Mouse (Mus musculus): ENCODE results near the gene Rabif. TPM values are rescaled to one million over a fixed set of nuclear protein-coding genes. Genes with fewer than 3 reads are reported as not detected.

The Rabif gene
- polyA plus RNA-seq, 2 experiments, result 25.2 to 44.3 TPM

DNA sequence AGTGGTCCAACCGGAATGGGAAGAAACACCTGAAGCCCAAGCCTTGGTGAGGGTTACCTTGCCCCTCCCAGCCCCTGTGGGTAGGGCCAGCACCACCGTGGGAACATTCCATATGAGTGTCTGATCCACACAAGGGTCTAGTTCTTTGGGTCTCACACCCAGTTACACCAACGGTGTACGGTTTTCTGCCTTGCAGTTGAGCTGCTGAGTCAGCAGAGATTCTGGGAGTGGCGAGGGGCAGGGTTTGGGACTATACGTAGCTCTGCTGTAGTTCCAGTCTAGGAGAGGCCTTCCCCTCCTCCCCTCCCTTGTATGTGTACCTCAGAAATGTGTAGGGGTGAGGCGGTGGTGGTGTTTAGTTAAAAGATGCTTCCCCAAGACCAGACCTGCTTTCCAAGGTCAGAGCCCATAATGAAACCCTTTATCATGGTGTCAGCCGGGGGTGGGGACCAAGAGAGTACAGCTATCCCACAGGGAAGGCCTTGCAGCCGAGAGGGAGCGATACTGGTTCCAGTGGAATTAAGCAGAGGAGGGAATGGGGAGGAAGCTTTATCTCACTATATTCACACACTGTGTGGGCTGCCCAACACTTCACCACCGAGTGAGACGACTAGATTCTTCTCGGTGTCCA is 60.9 kb downstream of the Rabif start:
- peak; percentile 49 for DNase-seq (ENCODE audit: low spot score)
- WGBS, result 20% methylated on average over 13 of the region's 13 CpGs
- H3K36me3 ChIP-seq (ENCODE audit: control insufficient read depth, insufficient read depth, low read length), result no peaks in the 10 kb centered on the region
- peaks cover 9% of the 10 kb centered on the region; the same call in 1 of the 2 replicates for H3K4me1 ChIP-seq (ENCODE audit: control insufficient read depth, insufficient read depth, low read length)
- no peak for ATAC-seq (ENCODE audit: low FRiP score, low read depth)
- 0 out of 2 replicates have a peak overlapping the region, but pooled peaks have one; percentile 89 for H3K9ac ChIP-seq (ENCODE audit: low read depth, low read length, severe bottlenecking)
- no peaks in the 10 kb centered on the region for H3K9me3 ChIP-seq (ENCODE audit: control insufficient read depth, low read length)
- no peak for TF ChIP-seq POLR2A (IDR thresholded peaks at IDR 0.05; ENCODE audit: borderline replicate concordance, extremely low read depth, insufficient read depth, insufficient read length)
- peak overlapping the region; percentile 95 for H3K27ac ChIP-seq (replicated peaks; ENCODE audit: low read depth, low read length)
- peak overlapping the region; percentile 75 for H3K4me2 ChIP-seq (replicated peaks; ENCODE audit: low read depth, low read length, severe bottlenecking)
- H3K4me3 ChIP-seq (replicated peaks; ENCODE audit: low read length), result peak overlapping the region; percentile 67
- H3K27me3 ChIP-seq (ENCODE audit: control insufficient read depth, insufficient read depth, low read length), result no peaks in the 10 kb centered on the region

DNA sequence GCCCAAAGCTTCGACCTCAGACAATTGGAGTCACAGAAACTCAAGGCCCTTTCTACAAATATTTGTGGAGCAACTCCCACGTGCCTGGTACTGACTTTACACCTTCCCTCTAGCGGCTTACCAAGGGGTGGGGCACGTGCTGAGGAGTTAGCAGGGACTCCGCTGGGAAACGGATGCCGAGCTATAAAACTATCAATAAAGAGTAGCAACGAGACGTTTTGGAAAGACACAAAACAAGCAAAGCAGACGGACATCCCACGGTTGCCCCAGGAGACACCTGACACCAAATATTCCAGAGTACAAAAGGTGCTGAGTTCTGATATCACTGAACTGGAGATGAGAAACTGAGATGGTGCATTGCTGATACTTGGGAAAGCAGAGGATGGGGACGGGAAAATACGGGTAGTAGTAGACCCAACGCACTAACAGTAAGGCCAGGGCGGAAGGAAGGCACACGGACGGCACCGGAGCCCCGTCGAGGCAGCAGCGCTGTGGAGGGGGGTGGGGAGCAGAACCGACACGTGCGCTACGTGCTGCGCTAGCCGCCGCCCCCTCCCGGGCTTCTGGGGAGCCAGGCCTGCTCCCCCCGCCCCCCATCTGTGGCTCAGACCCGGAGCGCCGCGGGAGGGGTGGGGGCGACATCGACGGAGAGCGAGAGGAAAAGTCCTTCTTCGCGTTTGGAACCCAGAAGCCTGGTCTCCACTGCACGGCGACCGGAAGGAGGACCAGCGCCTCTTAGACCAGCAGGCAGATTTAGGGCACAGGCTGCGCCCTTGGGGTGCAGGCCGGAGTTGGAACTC is 61.6 kb downstream of the Rabif start:
- no peaks in the 10 kb centered on the region for H3K36me3 ChIP-seq (ENCODE audit: control insufficient read depth, insufficient read depth, low read length)
- peaks cover 9% of the 10 kb centered on the region; the same call in 1 of the 2 replicates for H3K4me1 ChIP-seq (ENCODE audit: control insufficient read depth, insufficient read depth, low read length)
- peak overlapping the region; percentile 67 for H3K4me3 ChIP-seq (replicated peaks; ENCODE audit: low read length)
- H3K4me2 ChIP-seq (replicated peaks; ENCODE audit: low read depth, low read length, severe bottlenecking), result peak overlapping the region; percentile 75
- no peaks in the 10 kb centered on the region for H3K27me3 ChIP-seq (ENCODE audit: control insufficient read depth, insufficient read depth, low read length)
- no peak for TF ChIP-seq POLR2A (IDR thresholded peaks at IDR 0.05; ENCODE audit: borderline replicate concordance, extremely low read depth, insufficient read depth, insufficient read length)
- peak; percentile 79 for DNase-seq (ENCODE audit: low spot score)
- no peaks in the 10 kb centered on the region for H3K9me3 ChIP-seq (ENCODE audit: control insufficient read depth, low read length)
- peak overlapping the region; percentile 89 for H3K9ac ChIP-seq (ENCODE audit: low read depth, low read length, severe bottlenecking)
- WGBS, result under 1% methylated on average over 33 of the region's 46 CpGs
- peak; percentile 60 for ATAC-seq (ENCODE audit: low FRiP score, low read depth)
- H3K27ac ChIP-seq (replicated peaks; ENCODE audit: low read depth, low read length), result peak overlapping the region; percentile 95

DNA sequence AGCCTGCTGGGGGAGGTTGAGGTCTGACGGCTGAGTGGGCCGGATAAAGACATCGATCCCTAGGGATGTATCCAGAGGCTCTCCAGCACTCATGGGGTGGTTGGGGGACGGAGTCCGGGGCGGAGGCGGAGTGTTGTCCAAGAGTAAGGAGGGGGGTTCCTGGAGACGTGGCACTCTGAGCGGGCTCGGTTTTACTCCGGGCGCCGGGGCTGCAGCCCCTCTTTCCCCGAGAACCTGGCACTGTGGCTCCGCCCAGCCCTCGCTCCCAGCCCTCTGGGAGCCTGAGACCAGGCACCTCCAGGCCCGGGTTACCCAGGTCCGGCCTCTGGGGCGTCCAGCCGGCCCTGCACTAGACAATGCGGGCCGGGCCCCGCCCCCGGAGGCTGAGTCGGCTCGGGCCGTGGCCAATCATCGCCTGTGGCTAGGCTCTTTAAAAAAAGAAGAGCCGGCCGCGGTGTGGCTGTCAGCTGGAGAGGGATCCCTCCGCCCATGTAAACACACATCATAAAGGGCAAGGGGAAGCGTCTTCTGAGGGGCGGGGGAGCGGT is 62.3 kb downstream of the Rabif start:
- H3K9me3 ChIP-seq (ENCODE audit: control insufficient read depth, low read length), result no peaks in the 10 kb centered on the region
- ATAC-seq (ENCODE audit: low FRiP score, low read depth) (peak; percentile 90), DNase-seq (ENCODE audit: low spot score) (peak; percentile 98)
- H3K36me3 ChIP-seq (ENCODE audit: control insufficient read depth, insufficient read depth, low read length), result no peaks in the 10 kb centered on the region
- H3K27me3 ChIP-seq (ENCODE audit: control insufficient read depth, insufficient read depth, low read length), result no peaks in the 10 kb centered on the region
- under 1% methylated on average over 32 of the region's 35 CpGs for WGBS
- peaks cover 9% of the 10 kb centered on the region; the same call in 1 of the 2 replicates for H3K4me1 ChIP-seq (ENCODE audit: control insufficient read depth, insufficient read depth, low read length)
- H3K27ac ChIP-seq (replicated peaks; ENCODE audit: low read depth, low read length), result peak overlapping the region; percentile 95
- peak; percentile 96 for TF ChIP-seq POLR2A (IDR thresholded peaks at IDR 0.05; ENCODE audit: borderline replicate concordance, extremely low read depth, insufficient read depth, insufficient read length)
- H3K4me2 ChIP-seq (replicated peaks; ENCODE audit: low read depth, low read length, severe bottlenecking), result peak overlapping the region; percentile 75
- peak overlapping the region; percentile 67 for H3K4me3 ChIP-seq (replicated peaks; ENCODE audit: low read length)
- H3K9ac ChIP-seq (ENCODE audit: low read depth, low read length, severe bottlenecking), result peak overlapping the region; percentile 89

Other genes starting within 250 kb of the Rabif start
- 162 and 165 TPM in 2 replicates for gene Myog, start 204.7 kb upstream of the Rabif start, polyA plus RNA-seq (2012; rRNA removed)
- 118 and 149 TPM in 2 replicates for gene Myog, start 204.7 kb upstream of the Rabif start, polyA plus RNA-seq (2014; fragmentation: Nextera tagmentation; extraction: Ambion mirVana)
- 32.3 and 38.9 TPM in 2 replicates for gene Ppfia4, start 161.7 kb upstream of the Rabif start, polyA plus RNA-seq (2012; rRNA removed)
- 10.1 and 10.9 TPM in 2 replicates for gene Ppfia4, start 161.7 kb upstream of the Rabif start, polyA plus RNA-seq (2014; fragmentation: Nextera tagmentation; extraction: Ambion mirVana)
- 83.0 and 110 TPM in 2 replicates for gene Tmem183a, start 132.7 kb upstream of the Rabif start, polyA plus RNA-seq (2012; rRNA removed)
- gene Tmem183a, start 132.7 kb upstream of the Rabif start, polyA plus RNA-seq (2014; fragmentation: Nextera tagmentation; extraction: Ambion mirVana), result 77.8 and 86.8 TPM in 2 replicates
- gene 4933406M09Rik, start 108.7 kb upstream of the Rabif start, polyA plus RNA-seq (2012; rRNA removed), result not detected in 2 replicates
- gene 4933406M09Rik, start 108.7 kb upstream of the Rabif start, polyA plus RNA-seq (2014; fragmentation: Nextera tagmentation; extraction: Ambion mirVana), result not detected in 2 replicates
- gene Cyb5r1, start 89.1 kb upstream of the Rabif start, polyA plus RNA-seq (2012; rRNA removed), result 43.0 and 46.0 TPM in 2 replicates
- 28.6 and 31.8 TPM in 2 replicates for gene Cyb5r1, start 89.1 kb upstream of the Rabif start, polyA plus RNA-seq (2014; fragmentation: Nextera tagmentation; extraction: Ambion mirVana)
- 74.9 and 82.9 TPM in 2 replicates for gene Adipor1, start 79.3 kb upstream of the Rabif start, polyA plus RNA-seq (2012; rRNA removed)
- gene Adipor1, start 79.3 kb upstream of the Rabif start, polyA plus RNA-seq (2014; fragmentation: Nextera tagmentation; extraction: Ambion mirVana), result 92.1 and 97.6 TPM in 2 replicates
- 19.3 and 21.4 TPM in 2 replicates for gene Klhl12, start 39.1 kb upstream of the Rabif start, polyA plus RNA-seq (2012; rRNA removed)
- gene Klhl12, start 39.1 kb upstream of the Rabif start, polyA plus RNA-seq (2014; fragmentation: Nextera tagmentation; extraction: Ambion mirVana), result 21.6 and 23.7 TPM in 2 replicates
- gene Mgat4e, start 55.0 kb downstream of the Rabif start, polyA plus RNA-seq (2012; rRNA removed), result 0.10 and 0.15 TPM in 2 replicates
- not detected in 2 replicates for gene Mgat4e, start 55.0 kb downstream of the Rabif start, polyA plus RNA-seq (2014; fragmentation: Nextera tagmentation; extraction: Ambion mirVana)
- 38.1 TPM in 2 replicates for gene Kdm5b, start 65.5 kb downstream of the Rabif start, polyA plus RNA-seq (2012; rRNA removed)
- gene Kdm5b, start 65.5 kb downstream of the Rabif start, polyA plus RNA-seq (2014; fragmentation: Nextera tagmentation; extraction: Ambion mirVana), result 83.5 and 100 TPM in 2 replicates
- 1.1 and 1.5 TPM in 2 replicates for gene Syt2, start 152.0 kb downstream of the Rabif start, polyA plus RNA-seq (2012; rRNA removed)
- gene Syt2, start 152.0 kb downstream of the Rabif start, polyA plus RNA-seq (2014; fragmentation: Nextera tagmentation; extraction: Ambion mirVana), result 0.44 and 0.64 TPM in 2 replicates

All from limb, embryonic 14.5 days (tissue).